Mouse (Mus musculus): Measurements from ENCODE around the gene Map3k6.

GRCm38 (mm10) chr4:133297360-133297759 lies 56.7 kb downstream of the Map3k6 start:
- TF ChIP-seq CTCF (IDR thresholded peaks at IDR 0.05; ENCODE audit: low read depth, low read length): no peak
- no peak for TF ChIP-seq POLR2A (IDR thresholded peaks at IDR 0.05; ENCODE audit: borderline replicate concordance, low read depth, low read length)

Measured in bone marrow macrophage, adult 2 months (primary cell).